Mouse (Mus musculus) E14TG2a.4 (cell line): ENCODE measurements around the gene Hist1h2br.

Experiments used
- H3K27me3 ChIP-seq: 2 replicates; pipeline ENCODE4 v1.6.1; 2014; ENCODE audit warnings: low read length, control low read depth; ENCODE audit not compliant: insufficient read depth
- H3K36me3 ChIP-seq: 2 replicates; pipeline ENCODE4 v1.6.1; 2014; ENCODE audit warnings: low read length, control low read depth; ENCODE audit not compliant: insufficient read depth
- H3K4me1 ChIP-seq: replicated peaks from 2 replicates; pipeline ENCODE4 v1.6.1; 2014; ENCODE audit warnings: low read depth, low read length, control low read depth
- H3K4me3 ChIP-seq: replicated peaks from 2 replicates; pipeline ENCODE4 v1.5.1; 2014; ENCODE audit warnings: mild to moderate bottlenecking, low read length
- H3K9me3 ChIP-seq: 2 replicates; pipeline ENCODE4 v1.6.1; 2014; ENCODE audit warnings: low read length, control low read depth
- CTCF ChIP-seq: conservative IDR thresholded peaks from 2 replicates; pipeline ENCODE4 v1.5.1; 2014; ENCODE audit warnings: low read length
- NANOG ChIP-seq: IDR thresholded peaks from 2 replicates; pipeline ENCODE4 v1.6.1; 2014; ENCODE audit warnings: borderline replicate concordance, low read length, mixed read lengths
- POU5F1 ChIP-seq: IDR thresholded peaks from 2 replicates; pipeline ENCODE4 v1.6.1; 2014; ENCODE audit warnings: low read length, borderline replicate concordance

Gene Hist1h2br

DNA sequence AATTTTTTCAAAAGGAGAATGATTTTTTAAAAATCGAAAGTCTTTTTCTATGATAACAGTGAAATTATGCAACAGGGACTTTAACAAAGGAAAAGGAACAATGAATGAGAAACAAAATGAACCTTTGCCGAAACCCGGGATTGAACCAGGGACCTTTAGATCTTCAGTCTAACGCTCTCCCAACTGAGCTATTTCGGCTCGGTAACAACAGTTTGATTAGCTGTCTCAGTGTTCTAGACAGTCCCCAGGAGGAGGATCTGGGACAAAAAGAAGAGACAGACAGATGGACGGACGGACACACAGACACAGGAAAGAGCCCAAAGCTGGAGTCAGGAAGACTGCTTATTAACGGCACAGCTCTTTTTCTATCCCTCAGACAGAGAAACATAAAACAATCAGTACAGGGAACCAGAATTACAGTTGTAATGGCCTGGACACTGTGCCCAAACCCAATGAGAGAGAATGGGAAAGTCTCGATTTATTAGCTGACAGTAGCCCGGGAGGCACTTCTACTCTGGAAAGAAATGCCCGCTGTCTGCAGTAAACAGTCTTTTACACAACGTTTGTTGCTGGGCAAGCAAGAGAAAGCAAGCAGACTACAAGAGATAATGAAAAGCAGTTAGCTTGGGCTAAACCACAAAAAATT is 49.3 kb downstream of the Hist1h2br start:
- Histone ChIP-seq H3K4me3 (peak overlapping the region; percentile 86), H3K4me1 (peaks cover 32% of the 10 kb centered on the region), H3K36me3 (no peaks in the 10 kb centered on the region), H3K27me3 (no peaks in the 10 kb centered on the region), H3K9me3 (no peaks in the 10 kb centered on the region)
- TF ChIP-seq POU5F1, result no peak

DNA sequence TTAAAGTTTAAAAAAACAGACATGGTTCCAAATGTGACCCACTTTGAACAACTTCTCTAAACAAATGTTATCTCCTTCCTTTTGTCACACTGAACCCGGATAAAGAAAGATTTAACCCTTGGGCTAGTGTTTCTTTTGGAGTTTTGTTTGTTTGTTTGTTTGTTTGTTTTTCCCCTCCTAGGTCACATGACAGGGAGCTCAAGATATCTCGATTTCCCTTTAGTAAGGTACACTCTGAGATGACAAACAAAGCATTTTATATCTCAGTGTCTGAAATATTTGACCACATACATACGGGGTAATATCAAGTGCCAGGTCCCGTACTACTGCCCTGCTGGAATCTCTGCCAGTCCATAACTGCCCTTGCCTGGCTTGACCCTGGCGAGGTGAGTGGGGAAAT is 49.9 kb downstream of the Hist1h2br start:
- H3K36me3 ChIP-seq, result no peaks in the 10 kb centered on the region
- H3K27me3 ChIP-seq, result no peaks in the 10 kb centered on the region
- H3K9me3 ChIP-seq, result no peaks in the 10 kb centered on the region
- H3K4me1 ChIP-seq, result peaks cover 32% of the 10 kb centered on the region
- H3K4me3 ChIP-seq, result peak overlapping the region; percentile 86
- TF ChIP-seq NANOG (no peak), POU5F1 (no peak), CTCF (no peak)

GRCm38 (mm10) chr13:21884586-21884985 is 51.0 kb downstream of the Hist1h2br start:
- H3K9me3 ChIP-seq, result no peaks in the 10 kb centered on the region
- H3K27me3 ChIP-seq, result no peaks in the 10 kb centered on the region
- H3K4me1 ChIP-seq, result peaks cover 29% of the 10 kb centered on the region
- TF ChIP-seq CTCF, result no peak
- no peak for TF ChIP-seq POU5F1
- no peak for TF ChIP-seq NANOG
- no peaks in the 10 kb centered on the region for H3K36me3 ChIP-seq
- no peak overlapping the region for H3K4me3 ChIP-seq
